Mouse (Mus musculus): ENCODE measurements around the gene Gm5591. TPM values are rescaled to one million over a fixed set of nuclear protein-coding genes. Genes with fewer than 3 reads are reported as not detected.
"Not testable (repeated sequence)": the region's sequence is repeated elsewhere in the genome, so short reads cannot be mapped to it uniquely, and the experiment has no call there.

Gene Gm5591
- polyA plus RNA-seq (2015; fragmentation: Nextera tagmentation; extraction: Ambion mirVana), result not detected in 2 replicates

GRCm38 (mm10) chr7:38528093-38528492, at the start of gene Gm5591:
Gene Gm5591 (minus strand): TSS chr7:38528193.
- H3K27ac ChIP-seq (replicated peaks); H3K9ac ChIP-seq (replicated peaks); H3K9me3 ChIP-seq; H3K4me3 ChIP-seq; H3K27me3 ChIP-seq; H3K4me1 ChIP-seq; ATAC-seq (replicated peaks); H3K36me3 ChIP-seq; H3K4me2 ChIP-seq (replicated peaks): not testable (repeated sequence)
- 69% methylated on average over 2 of the region's 2 CpGs for WGBS

GRCm38 (mm10) chr7:38488468-38488867, 39.5 kb downstream of the Gm5591 start:
- ATAC-seq (replicated peaks); H3K9me3 ChIP-seq; H3K27me3 ChIP-seq; H3K36me3 ChIP-seq; H3K4me2 ChIP-seq (replicated peaks); H3K9ac ChIP-seq (replicated peaks); H3K27ac ChIP-seq (replicated peaks); H3K4me3 ChIP-seq; H3K4me1 ChIP-seq: not testable (repeated sequence)
- 71% methylated on average over 1 of the region's 1 CpGs for WGBS

All from forebrain, embryonic 15.5 days (tissue).